Mouse (Mus musculus) large intestine, adult 2 months (tissue): Measurements from ENCODE around the gene Galnt2. TPM values are rescaled to one million over a fixed set of nuclear protein-coding genes. Genes with fewer than 3 reads are reported as not detected.

Experiments used
- DNase-seq: peaks from one replicate; pipeline ENCODE4 v3.0.0-alpha.2; 2012; ENCODE audit warnings: low read depth, low spot score
- WGBS: fragments of 180-500 bp; shearing (Covaris S2); methylation state at CpG from one replicate; pipeline ENCODE4 v1.1.7; 2018; 5-methylcytosine and 5-hydroxymethylcytosine counted together
- polyA plus RNA-seq: library from polyadenylated mRNA; depleted of rRNA; stranded (reverse); fragments of >200 nt; gene quantifications from 2 replicates; pipeline ENCODE4 v1.2.3, GENCODE M21; 2012; rRNA removed

The Galnt2 gene
- 3.6 and 10.3 TPM in 2 replicates for polyA plus RNA-seq

DNA sequence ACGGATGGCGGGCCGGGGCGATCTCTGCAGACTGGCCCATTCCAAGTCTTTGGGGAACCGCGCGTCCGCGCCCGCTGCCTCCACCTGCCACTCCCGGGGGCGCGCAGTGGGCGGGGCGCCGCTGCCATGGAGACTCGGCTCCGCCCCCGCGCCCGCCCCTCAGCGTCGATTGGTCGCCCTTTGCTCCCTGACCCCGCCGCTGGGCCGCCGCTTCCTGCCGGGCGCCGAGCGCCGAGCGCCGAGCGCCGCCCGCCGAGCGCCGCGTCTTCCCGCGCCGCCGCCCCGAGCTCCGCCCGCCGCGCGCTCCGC is at the start of gene Galnt2:
Galnt2 (plus strand) TSS at position 216 of the 309 bp plus-strand sequence.
- WGBS, result 7% methylated on average over 44 of the region's 53 CpGs
- DNase-seq, result peak; percentile 25

DNA sequence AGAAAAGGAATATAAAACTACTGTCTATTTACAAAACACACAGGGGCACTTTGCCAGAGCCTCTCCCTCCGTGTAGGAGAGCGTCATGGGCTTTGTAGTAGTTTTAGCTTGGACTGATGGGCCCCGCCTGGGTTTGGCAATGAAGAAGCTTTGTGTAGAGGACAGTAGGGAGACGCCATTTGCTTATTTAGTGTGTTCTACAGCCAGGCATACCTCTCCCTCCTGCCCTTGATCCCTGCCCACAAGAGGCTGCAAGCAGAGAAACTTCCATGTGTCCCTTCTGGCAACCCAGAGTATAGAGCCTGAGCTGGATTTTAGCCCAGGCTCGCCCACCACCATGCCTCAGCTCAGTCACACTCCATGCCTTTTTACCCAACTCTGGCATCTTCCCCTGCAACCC is 49.4 kb upstream of the Galnt2 start:
- WGBS, result 29% methylated on average over 5 of the region's 5 CpGs
- no peak for DNase-seq

GRCm38 (mm10) chr8:124182224-124182623 is 49.0 kb upstream of the Galnt2 start:
- no peak for DNase-seq
- WGBS, result 46% methylated on average over 13 of the region's 13 CpGs

DNA sequence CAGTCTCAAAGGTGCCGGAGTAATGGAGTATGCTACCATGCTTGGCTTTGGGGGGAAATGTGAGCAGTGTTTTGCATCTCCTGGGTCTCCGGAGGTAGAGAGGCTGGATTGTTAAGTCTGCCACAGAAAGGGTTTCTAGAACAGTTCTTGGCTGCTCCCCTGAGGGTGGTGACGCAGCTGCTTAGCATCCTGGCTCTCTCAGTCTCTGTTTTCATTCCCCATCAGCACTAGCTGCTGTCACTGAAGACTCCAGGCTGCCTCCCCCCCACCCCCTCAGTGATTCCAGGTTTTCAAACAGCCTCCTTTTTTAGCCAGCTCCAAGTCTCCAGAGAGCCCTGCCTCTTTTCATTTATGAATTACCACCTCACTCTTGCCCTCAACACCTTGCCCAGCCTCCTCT is 47.1 kb upstream of the Galnt2 start:
- DNase-seq, result no peak
- WGBS, result 81% methylated on average over 3 of the region's 3 CpGs

DNA sequence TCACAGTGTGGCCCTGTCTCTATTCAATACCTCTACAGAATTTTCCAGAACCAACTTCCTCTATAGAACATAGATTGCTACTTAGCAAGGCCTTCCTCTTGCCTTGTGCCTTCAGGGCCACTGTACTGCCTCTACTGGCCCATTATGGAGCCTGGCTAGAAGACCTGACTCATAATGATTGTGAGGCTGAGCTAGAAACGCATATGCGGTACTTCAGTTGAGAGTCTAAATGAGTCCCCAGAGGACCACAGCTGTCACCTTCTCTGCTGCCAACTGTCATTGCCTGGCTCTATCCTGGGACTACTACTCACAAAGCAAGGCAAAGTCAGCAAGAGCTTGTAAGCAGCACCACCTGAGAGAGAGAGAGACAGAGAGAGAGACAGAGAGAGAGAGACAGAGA is 46.7 kb upstream of the Galnt2 start:
- 63% methylated on average over 2 of the region's 2 CpGs for WGBS
- DNase-seq, result no peak

DNA sequence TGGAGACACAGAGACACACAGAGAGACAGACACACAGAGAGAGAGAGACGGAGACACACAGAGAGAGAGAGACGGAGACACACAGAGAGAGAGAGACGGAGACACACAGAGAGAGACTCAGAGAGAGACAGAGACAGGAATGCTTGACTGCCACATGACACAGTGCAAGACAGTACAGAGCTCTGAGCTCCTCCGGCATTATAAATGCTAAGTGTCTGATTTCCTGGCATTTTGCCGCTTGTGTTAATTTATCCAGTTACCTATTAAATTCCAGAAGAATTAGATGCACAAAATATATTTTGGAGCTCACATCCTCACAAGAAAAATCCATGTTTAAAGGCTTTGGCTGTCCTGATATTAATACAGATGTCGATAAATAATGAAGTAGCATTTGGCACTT is 46.1 kb upstream of the Galnt2 start:
- WGBS, result 76% methylated on average over 6 of the region's 6 CpGs
- DNase-seq, result no peak

DNA sequence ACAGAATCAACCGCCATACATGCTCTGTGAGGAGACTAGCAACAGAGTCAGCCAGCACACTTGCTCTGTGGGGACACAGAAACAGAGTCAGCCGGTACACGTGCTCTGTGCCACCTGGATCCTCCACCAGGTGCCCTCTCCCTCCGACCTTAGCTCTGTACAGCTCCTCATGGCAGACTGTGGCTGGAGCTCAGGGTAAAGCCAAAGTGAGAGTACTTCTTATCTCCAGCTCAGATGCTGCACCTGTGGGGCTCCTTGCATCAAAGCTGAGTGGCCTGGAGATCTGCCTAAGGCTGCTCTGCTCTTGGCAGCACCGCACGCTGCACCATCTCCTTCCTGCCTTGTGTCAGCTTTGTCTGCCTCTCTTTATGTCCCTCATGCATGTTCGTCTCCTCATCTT is 40.8 kb upstream of the Galnt2 start:
- DNase-seq, result no peak
- WGBS, result 79% methylated on average over 7 of the region's 7 CpGs

- 73% methylated on average over 4 of the region's 4 CpGs for WGBS
- DNase-seq, result no peak
Observed at GRCm38 (mm10) chr8:124192242-124192641, 38.9 kb upstream of the Galnt2 start.

DNA sequence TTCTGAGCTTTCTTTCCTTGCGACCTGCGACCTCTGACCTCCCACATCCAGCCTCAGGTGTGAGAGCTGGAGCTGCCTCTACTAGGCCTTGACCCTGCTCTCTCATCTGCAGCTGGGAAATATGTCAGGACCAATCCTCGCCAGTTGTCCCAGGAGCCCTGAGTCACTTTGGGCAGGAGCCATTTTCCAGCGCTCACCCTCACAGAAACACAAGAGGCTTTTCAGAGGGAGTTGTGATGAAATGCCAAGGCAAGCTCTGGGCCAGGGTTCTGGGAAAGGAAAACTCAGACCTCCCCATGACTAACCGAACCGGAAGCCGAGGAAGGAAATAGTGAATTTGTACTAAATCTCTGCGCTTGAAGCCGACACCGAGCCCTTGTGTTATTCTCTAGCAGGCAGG is 38.2 kb upstream of the Galnt2 start:
- WGBS, result 69% methylated on average over 10 of the region's 10 CpGs

GRCm38 (mm10) chr8:124193992-124194391 is 37.2 kb upstream of the Galnt2 start:
- 91% methylated on average over 5 of the region's 5 CpGs for WGBS

More for the DNA sequence above, 38.2 kb upstream of the Galnt2 start:
- no peak for DNase-seq

GRCm38 (mm10) chr8:124196195-124196594 is 35.0 kb upstream of the Galnt2 start:
- 49% methylated on average over 5 of the region's 5 CpGs for WGBS

More at GRCm38 (mm10) chr8:124193992-124194391, 37.2 kb upstream of the Galnt2 start:
- DNase-seq, result no peak

GRCm38 (mm10) chr8:124196797-124197196 is 34.4 kb upstream of the Galnt2 start:
- WGBS, result 39% methylated on average over 5 of the region's 5 CpGs
- no peak for DNase-seq

More at GRCm38 (mm10) chr8:124196195-124196594, 35.0 kb upstream of the Galnt2 start:
- no peak for DNase-seq

- 88% methylated on average over 7 of the region's 7 CpGs for WGBS
- no peak for DNase-seq
Observed at GRCm38 (mm10) chr8:124198230-124198629, 33.0 kb upstream of the Galnt2 start.

DNA sequence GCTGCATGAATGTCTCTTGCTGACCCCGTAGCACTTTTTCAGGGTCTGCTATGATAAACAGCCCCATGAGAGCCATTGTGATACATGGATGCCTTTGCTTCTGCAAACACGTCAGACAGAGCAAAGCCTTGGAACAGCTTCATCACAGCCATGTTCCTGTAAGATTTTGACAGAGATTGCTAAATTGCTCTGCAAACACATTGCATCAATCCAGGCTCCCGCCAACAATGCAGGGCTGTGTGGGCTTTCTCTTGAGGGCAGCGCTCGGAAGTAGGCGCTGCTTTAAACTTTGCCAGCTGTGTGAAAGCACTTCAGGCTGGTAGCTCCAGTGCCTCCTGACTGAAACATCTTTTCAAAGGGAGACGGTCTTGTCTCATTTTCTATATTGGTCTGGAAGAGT is 30.8 kb upstream of the Galnt2 start:
- no peak for DNase-seq
- 23% methylated on average over 7 of the region's 7 CpGs for WGBS

- 51% methylated on average over 8 of the region's 8 CpGs for WGBS
- no peak for DNase-seq
Observed at GRCm38 (mm10) chr8:124201706-124202105, 29.5 kb upstream of the Galnt2 start.

DNA sequence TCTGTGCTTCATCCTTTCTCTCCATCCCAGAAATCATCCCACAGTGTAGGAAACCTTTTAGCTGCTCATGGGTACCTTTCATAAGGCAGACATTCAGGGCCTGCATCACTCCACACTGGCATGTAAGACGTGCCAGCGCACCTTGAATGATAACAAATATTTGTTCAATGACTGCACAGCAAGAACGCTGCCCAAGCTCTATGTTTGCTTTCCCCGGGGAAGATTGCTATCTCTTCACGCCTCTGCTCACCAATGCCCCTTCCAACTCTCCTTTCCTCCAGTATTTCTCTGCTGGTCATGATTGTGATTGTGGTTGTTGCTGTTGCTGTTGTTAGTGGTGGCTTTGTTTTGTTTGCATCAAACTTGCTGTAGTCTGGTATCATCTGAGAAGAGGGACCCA is 28.3 kb upstream of the Galnt2 start:
- DNase-seq, result no peak
- WGBS, result 36% methylated on average over 5 of the region's 5 CpGs

DNA sequence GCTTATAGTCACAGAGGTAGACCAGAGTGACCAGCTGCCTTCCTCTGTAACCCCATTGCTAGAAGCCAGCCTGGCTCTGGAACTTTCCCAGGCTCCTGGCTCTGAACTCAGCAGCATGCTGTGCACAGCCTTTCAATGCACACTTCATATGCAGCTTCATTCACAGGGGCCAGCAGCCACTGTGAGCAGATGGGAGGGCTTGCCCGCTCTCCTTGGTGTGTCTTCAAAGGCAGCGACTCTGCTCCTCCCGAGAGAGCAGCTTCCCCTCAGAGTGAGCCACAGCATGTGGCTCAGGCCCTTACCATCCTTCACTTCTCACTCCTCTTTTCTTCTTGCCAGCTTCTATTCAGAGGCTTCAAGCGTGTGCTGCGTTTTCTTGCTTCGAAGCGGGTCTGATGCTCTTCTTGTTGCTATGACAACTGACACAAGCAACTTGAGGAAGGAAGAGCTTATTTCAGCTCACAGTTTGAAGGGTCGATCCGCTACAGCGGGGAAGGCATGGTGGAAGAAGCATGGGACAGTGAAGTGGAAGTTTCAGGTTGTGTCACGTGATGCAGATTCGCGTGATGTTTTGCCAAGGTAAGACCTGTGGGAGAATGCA is 27.1 kb upstream of the Galnt2 start:
- DNase-seq, result no peak

DNA sequence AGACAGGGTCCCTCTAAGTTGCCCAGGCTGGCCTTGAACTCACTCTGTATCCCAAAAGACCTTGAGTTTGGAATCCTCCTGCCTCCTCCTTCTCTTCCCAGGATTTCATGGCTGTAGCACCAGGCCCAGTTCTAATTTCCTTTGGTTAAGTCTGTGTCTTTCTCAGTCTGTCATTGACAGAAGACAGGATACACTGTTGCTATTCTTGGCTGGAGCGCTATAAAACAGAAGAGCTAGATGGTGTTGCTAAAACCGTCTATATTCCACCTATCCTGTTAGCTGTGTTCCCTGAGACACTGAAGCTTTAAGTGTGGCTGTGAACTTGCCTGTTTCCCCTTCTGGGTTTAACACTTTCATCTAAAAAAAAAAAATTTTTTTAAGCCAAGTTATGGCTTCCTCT is 19.0 kb upstream of the Galnt2 start:
- no peak for DNase-seq
- 61% methylated on average over 2 of the region's 2 CpGs for WGBS

More for the DNA sequence above, 27.1 kb upstream of the Galnt2 start:
- 89% methylated on average over 13 of the region's 13 CpGs for WGBS

DNA sequence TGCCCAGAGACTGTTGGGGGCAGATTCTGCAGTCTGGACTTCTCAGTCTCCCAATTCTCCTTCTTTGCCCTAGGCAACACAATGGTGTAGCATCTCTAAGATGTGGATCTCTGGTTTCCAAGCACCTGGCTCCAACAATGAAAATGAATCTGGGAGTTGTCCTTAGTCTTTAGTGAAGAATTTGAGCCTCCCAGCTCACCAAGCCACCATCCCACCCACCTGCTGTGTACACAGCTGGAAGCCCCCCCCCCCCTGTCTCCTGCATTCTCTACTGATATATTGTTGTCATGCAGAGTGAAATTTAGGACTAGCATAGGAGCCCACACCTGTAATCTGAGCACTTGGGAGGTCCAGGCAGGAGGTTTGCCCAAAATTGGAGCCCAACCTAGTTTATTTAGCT is 14.2 kb upstream of the Galnt2 start:
- DNase-seq, result no peak

DNA sequence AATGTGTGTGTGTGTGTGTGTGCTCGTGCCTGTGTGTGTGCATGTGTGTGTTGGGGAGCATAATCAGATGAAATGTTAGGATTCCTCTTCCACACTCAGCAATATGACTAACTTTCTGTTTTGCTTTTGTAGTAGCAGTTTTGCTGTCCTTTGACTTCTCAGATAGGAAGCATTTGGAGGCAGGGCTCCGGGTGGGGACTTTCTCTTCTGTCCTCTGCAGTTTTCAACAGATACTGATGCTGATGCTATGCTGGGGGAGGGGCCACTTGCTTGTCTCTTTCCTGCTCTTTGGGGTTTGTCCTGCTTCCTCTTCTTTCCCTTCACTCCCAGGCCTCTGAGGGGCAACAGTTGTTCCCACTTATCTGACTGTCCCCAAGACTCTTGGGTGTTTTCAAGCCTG is 1.3 kb upstream of the Galnt2 start:
- no peak for DNase-seq
- 63% methylated on average over 2 of the region's 2 CpGs for WGBS

DNA sequence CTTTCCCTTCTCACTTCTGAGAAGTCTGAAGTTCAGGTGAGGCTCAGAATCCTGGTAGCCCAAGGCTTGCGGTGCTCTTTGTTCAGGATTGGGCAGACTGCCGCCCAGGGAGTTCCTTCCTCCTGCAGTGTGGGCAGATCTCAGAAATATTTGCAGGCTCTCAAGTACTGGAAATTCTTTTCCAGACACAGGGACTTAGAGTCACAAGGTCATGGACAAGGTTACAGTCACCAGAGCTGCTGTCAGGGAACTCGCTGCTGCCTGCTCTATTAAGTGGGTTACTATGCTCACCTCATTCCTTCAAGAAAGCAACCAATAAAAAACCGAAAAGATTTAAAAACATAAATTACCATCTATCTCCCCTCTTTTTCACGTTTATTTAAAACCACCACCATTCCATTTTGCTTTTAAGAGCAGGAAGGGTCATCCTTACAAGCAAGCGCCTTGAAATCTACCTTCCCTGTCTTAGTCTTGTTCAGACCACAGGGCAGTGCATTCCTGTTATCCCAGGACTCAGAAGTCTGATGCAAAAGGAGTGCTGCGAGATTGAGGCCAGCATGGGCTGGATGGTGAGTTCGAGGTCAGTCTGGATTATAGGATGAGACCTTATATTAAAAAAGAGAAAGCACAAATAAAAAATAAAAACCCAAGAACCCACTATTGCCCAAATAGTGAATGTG is 555 bp upstream of the Galnt2 start:
- 54% methylated on average over 8 of the region's 8 CpGs for WGBS

More for the DNA sequence above, 555 bp upstream of the Galnt2 start:
- no peak for DNase-seq
